Mouse (Mus musculus) ZHBTc4 (cell line): ENCODE data around the gene Igfbp5.
A peak's percentile ranks its signal among the peaks of the same experiment; 100 is the strongest.

Experiments
- DNase-seq: peaks from one replicate; pipeline ENCODE4 v3.0.0-alpha.2; 2011; ENCODE audit warnings: low read depth, low spot score

Igfbp5 gene

GRCm38 (mm10) chr1:72869275-72869674 lies 5.4 kb downstream of the Igfbp5 start:
- no peak for DNase-seq

- no peak for DNase-seq
These were observed 6.1 kb downstream of the Igfbp5 start for GRCm38 (mm10) chr1:72868429-72869215.

- DNase-seq = no peak
These were observed 7.3 kb downstream of the Igfbp5 start for GRCm38 (mm10) chr1:72867346-72867745.

GRCm38 (mm10) chr1:72866417-72866816 lies 8.3 kb downstream of the Igfbp5 start:
- DNase-seq = no peak

- peak; percentile 87 for DNase-seq
These were observed 8.8 kb downstream of the Igfbp5 start for GRCm38 (mm10) chr1:72865900-72866299.

- DNase-seq = no peak
These were observed 10.4 kb downstream of the Igfbp5 start for GRCm38 (mm10) chr1:72864272-72864671.

- DNase-seq = no peak
These were observed 11.0 kb downstream of the Igfbp5 start for GRCm38 (mm10) chr1:72863692-72864091.

GRCm38 (mm10) chr1:72862248-72862647 lies 12.4 kb downstream of the Igfbp5 start:
- DNase-seq = no peak

- DNase-seq = no peak
These were observed 13.0 kb downstream of the Igfbp5 start for GRCm38 (mm10) chr1:72861702-72862101.

GRCm38 (mm10) chr1:72860502-72860901 lies 14.2 kb downstream of the Igfbp5 start:
- no peak for DNase-seq

- no peak for DNase-seq
These were observed 14.7 kb downstream of the Igfbp5 start for GRCm38 (mm10) chr1:72859963-72860362.

GRCm38 (mm10) chr1:72858874-72859273 lies 15.8 kb downstream of the Igfbp5 start:
- peak; percentile 83 for DNase-seq

- no peak for DNase-seq
These were observed 16.4 kb downstream of the Igfbp5 start for GRCm38 (mm10) chr1:72858286-72858685.

- no peak for DNase-seq
These were observed 17.1 kb downstream of the Igfbp5 start for GRCm38 (mm10) chr1:72857631-72858030.

GRCm38 (mm10) chr1:72857142-72857541 lies 17.5 kb downstream of the Igfbp5 start:
- DNase-seq = no peak

- no peak for DNase-seq
These were observed 18.3 kb downstream of the Igfbp5 start for GRCm38 (mm10) chr1:72856209-72856909.

GRCm38 (mm10) chr1:72855729-72856128 lies 19.0 kb downstream of the Igfbp5 start:
- no peak for DNase-seq

- DNase-seq = peak; percentile 80
These were observed 20.1 kb downstream of the Igfbp5 start for GRCm38 (mm10) chr1:72854337-72855237.

GRCm38 (mm10) chr1:72853759-72854158 lies 20.9 kb downstream of the Igfbp5 start:
- no peak for DNase-seq

- DNase-seq = no peak
These were observed 25.6 kb downstream of the Igfbp5 start for GRCm38 (mm10) chr1:72849037-72849436.

GRCm38 (mm10) chr1:72847849-72848380 lies 26.8 kb downstream of the Igfbp5 start:
- no peak for DNase-seq

GRCm38 (mm10) chr1:72844675-72845074 lies 30.0 kb downstream of the Igfbp5 start:
- DNase-seq = no peak
